In genomic region chr17:26064916-26065315, GRCm38 (mm10) we compare ENCODE assay signal across 12 mouse cellular contexts. TPM values are rescaled to one million over a fixed set of nuclear protein-coding genes. Genes with fewer than 3 reads are reported as not detected.
A peak's percentile ranks its signal among the peaks of the same experiment; 100 is the strongest.
DNase-seq lines count a peak whose midpoint lies in the region; ATAC-seq and TF ChIP-seq lines count a peak whose summit lies in the region.
"Had no signal": no experiment of that assay in that cellular context is flagged by ENCODE, and none has a peak within 500 bp of the region (broad histone marks: within the 10 kb centered on the region; RNA-seq: fewer than 3 reads in every experiment).

No protein-coding gene starts in this region.

- DNase-seq in heart, adult 2 months, result no peak
- DNase-seq in heart, postnatal 25 days (ENCODE audit: low spot score), result no peak
- no peak for DNase-seq in layer of hippocampus, adult 2 months (ENCODE audit: low spot score in 2 of 2)
- DNase-seq in layer of hippocampus, adult 9-10 months (ENCODE audit: low spot score), result no peak
- DNase-seq in hindbrain, postnatal 0 days (ENCODE audit: low spot score), result no peak
- no peak for DNase-seq in cerebellum, postnatal 25 days
- DNase-seq in retina, embryonic 14.5 days (ENCODE audit: low spot score), result no peak
- DNase-seq: cerebellum, postnatal 14 days; retina, postnatal 1 day had no signal

- no peak for TF ChIP-seq CTCF in heart, adult 2 months (IDR thresholded peaks at IDR 0.05)
- TF ChIP-seq CTCF in layer of hippocampus, adult 2 months (conservative IDR thresholded peaks at IDR 0.05), result no peak
- no peak for TF ChIP-seq CTCF in hindbrain, postnatal 0 days (IDR thresholded peaks at IDR 0.05; ENCODE audit: low read depth)

- TF ChIP-seq EP300 in heart, adult 2 months (IDR thresholded peaks at IDR 0.05; ENCODE audit: insufficient read depth, low read depth, low read length), result no peak

- no peaks in the 10 kb centered on the region for H3K36me3 ChIP-seq in heart, adult 2 months (ENCODE audit: control insufficient read depth, insufficient read depth, low read length)
- peaks cover 5% of the 10 kb centered on the region; the same call in 1 of the 2 replicates for H3K36me3 ChIP-seq in hindbrain, postnatal 0 days (ENCODE audit: insufficient read depth, low read length)
- H3K36me3 ChIP-seq in neural tube, embryonic 15.5 days, result peaks cover 16% of the 10 kb centered on the region

- no peaks in the 10 kb centered on the region for H3K27me3 ChIP-seq in heart, adult 2 months (ENCODE audit: control insufficient read depth, insufficient read depth, low read length)
- no peaks in the 10 kb centered on the region for H3K27me3 ChIP-seq in hindbrain, postnatal 0 days (ENCODE audit: insufficient read depth, low read length)
- H3K27me3 ChIP-seq in neural tube, embryonic 15.5 days (replicated peaks), result no peaks in the 10 kb centered on the region

- WGBS in heart, adult 2 months, result 27% methylated on average over 6 of the region's 6 CpGs
- WGBS in hindbrain, postnatal 0 days, result 54% methylated on average over 6 of the region's 6 CpGs
- 69% methylated on average over 6 of the region's 6 CpGs for WGBS in neural tube, embryonic 15.5 days

- peak overlapping the region; percentile 17; the same call in 1 of the 2 replicates for H3K27ac ChIP-seq in heart, adult 2 months
- H3K27ac ChIP-seq in layer of hippocampus, adult 2 months, result peak overlapping the region; percentile 32; the same call in 1 of the 2 replicates
- H3K27ac ChIP-seq in hindbrain, postnatal 0 days, result no peak overlapping the region
- H3K27ac ChIP-seq in neural tube, embryonic 15.5 days (replicated peaks), result no peak overlapping the region
- H3K27ac ChIP-seq: liver, embryonic 14.5 days; macrophage had no signal

- no peak for ATAC-seq in hindbrain, postnatal 0 days
- ATAC-seq in neural tube, embryonic 15.5 days (ENCODE audit: low FRiP score), result no peak

- H3K4me1 ChIP-seq in heart, adult 2 months (ENCODE audit: control insufficient read depth, insufficient read depth, low read length), result peaks cover 13% of the 10 kb centered on the region
- peaks cover 36% of the 10 kb centered on the region for H3K4me1 ChIP-seq in hindbrain, postnatal 0 days (ENCODE audit: insufficient read depth, low read length)
- peaks cover 74% of the 10 kb centered on the region for H3K4me1 ChIP-seq in neural tube, embryonic 15.5 days

- no peak overlapping the region for H3K9ac ChIP-seq in heart, adult 2 months (ENCODE audit: low read depth, low read length)
- no peak overlapping the region for H3K9ac ChIP-seq in hindbrain, postnatal 0 days (replicated peaks; ENCODE audit: low read length)
- H3K9ac ChIP-seq in neural tube, embryonic 15.5 days (replicated peaks), result peak overlapping the region; percentile 26; the same call in 1 of the 2 replicates
- H3K9ac ChIP-seq: liver, embryonic 14.5 days had no signal

- H3K9me3 ChIP-seq in hindbrain, postnatal 0 days (ENCODE audit: low read length), result no peaks in the 10 kb centered on the region
- H3K9me3 ChIP-seq in neural tube, embryonic 15.5 days (replicated peaks), result no peaks in the 10 kb centered on the region

- peaks cover 4% of the 10 kb centered on the region for H3K79me2 ChIP-seq in heart, adult 2 months (replicated peaks; ENCODE audit: control insufficient read depth, insufficient read depth, low read length)

- TF ChIP-seq POLR2A in heart, adult 2 months (IDR thresholded peaks at IDR 0.05; ENCODE audit: insufficient read depth, low read depth, low read length), result no peak

- peak overlapping the region; percentile 21; the same call in 1 of the 2 replicates for H3K4me2 ChIP-seq in hindbrain, postnatal 0 days (ENCODE audit: low read depth, low read length)
- H3K4me2 ChIP-seq in neural tube, embryonic 15.5 days, result peak overlapping the region; percentile 40

- intact Hi-C loops in heart, adult 2 months (cut with DNase I), result no loop called here
- intact Hi-C loops in heart, postnatal 25 days (cut with DNase I), result no loop called here

- H3K4me3 ChIP-seq in heart, adult 2 months, result no peak overlapping the region
- H3K4me3 ChIP-seq in layer of hippocampus, adult 2 months, result peak overlapping the region; percentile 32
- no peak overlapping the region for H3K4me3 ChIP-seq in hindbrain, postnatal 0 days (ENCODE audit: low read length)
- peak overlapping the region; percentile 15 for H3K4me3 ChIP-seq in neural tube, embryonic 15.5 days (replicated peaks)

RNA-seq across cellular contexts. Expression of gene Rab11fip3, which starts 4.4 kb away (rescaled TPM):
- total RNA-seq in heart, adult 2 months (2021), result 10 to 100 TPM; 29.7 to 30.5 TPM
- 29.3 and 33.1 TPM in 2 replicates for polyA plus RNA-seq in heart, adult 2 months (2012; rRNA removed)
- 10 to 100 TPM; 28.0 to 30.2 TPM for total RNA-seq in heart, postnatal 25 days (2021)
- 100 to 1,000 TPM; 108 to 115 TPM for total RNA-seq in layer of hippocampus, adult 2 months (2021)
- 34.7 and 41.9 TPM in 2 replicates for total RNA-seq in hindbrain, postnatal 0 days (2014; rRNA removed)
- 16.6 and 17.9 TPM in 2 replicates for polyA plus RNA-seq in hindbrain, postnatal 0 days (2015; fragmentation: Nextera tagmentation; extraction: Ambion mirVana)
- polyA plus RNA-seq in neural tube, embryonic 15.5 days (2015; fragmentation: Nextera tagmentation; extraction: Ambion mirVana), result 21.6 and 27.0 TPM in 2 replicates

RNA-seq across cellular contexts. Expression of gene Decr2, which starts 25.2 kb away (rescaled TPM):
- 1 to 10 TPM; 9.2 to 9.5 TPM for total RNA-seq in heart, adult 2 months (2021)
- polyA plus RNA-seq in heart, adult 2 months (2012; rRNA removed), result 13.9 and 23.3 TPM in 2 replicates
- 10 to 100 TPM; 11.0 to 11.7 TPM for total RNA-seq in heart, postnatal 25 days (2021)
- 10 to 100 TPM; 26.7 to 28.9 TPM for total RNA-seq in layer of hippocampus, adult 2 months (2021)
- total RNA-seq in hindbrain, postnatal 0 days (2014; rRNA removed), result 35.6 and 40.6 TPM in 2 replicates
- polyA plus RNA-seq in hindbrain, postnatal 0 days (2015; fragmentation: Nextera tagmentation; extraction: Ambion mirVana), result 41.1 and 44.7 TPM in 2 replicates
- 42.8 and 42.9 TPM in 2 replicates for polyA plus RNA-seq in neural tube, embryonic 15.5 days (2015; fragmentation: Nextera tagmentation; extraction: Ambion mirVana)

RNA-seq across cellular contexts. Expression of gene Nme4, which starts 30.5 kb away (rescaled TPM):
- total RNA-seq in heart, adult 2 months (2021), result 1 to 10 TPM; 3.7 to 4.4 TPM
- polyA plus RNA-seq in heart, adult 2 months (2012; rRNA removed), result 13.8 and 21.4 TPM in 2 replicates
- 1 to 10 TPM; 3.2 to 3.6 TPM for total RNA-seq in heart, postnatal 25 days (2021)
- 1 to 10 TPM; 5.7 to 6.7 TPM for total RNA-seq in layer of hippocampus, adult 2 months (2021)
- total RNA-seq in hindbrain, postnatal 0 days (2014; rRNA removed), result 20.1 and 23.3 TPM in 2 replicates
- 16.0 and 18.3 TPM in 2 replicates for polyA plus RNA-seq in hindbrain, postnatal 0 days (2015; fragmentation: Nextera tagmentation; extraction: Ambion mirVana)
- 20.3 and 37.4 TPM in 2 replicates for polyA plus RNA-seq in neural tube, embryonic 15.5 days (2015; fragmentation: Nextera tagmentation; extraction: Ambion mirVana)

RNA-seq across cellular contexts. Expression of gene Tmem8, which starts 48.2 kb away (rescaled TPM):
- 1 to 10 TPM; 3.8 to 5.3 TPM for total RNA-seq in heart, adult 2 months (2021)
- polyA plus RNA-seq in heart, adult 2 months (2012; rRNA removed), result 10.5 and 11.6 TPM in 2 replicates
- 1 to 10 TPM; 2.5 to 3.1 TPM for total RNA-seq in heart, postnatal 25 days (2021)
- 10 to 100 TPM; 14.1 to 14.2 TPM for total RNA-seq in layer of hippocampus, adult 2 months (2021)
- total RNA-seq in hindbrain, postnatal 0 days (2014; rRNA removed), result 10.4 and 11.8 TPM in 2 replicates
- 3.8 and 4.0 TPM in 2 replicates for polyA plus RNA-seq in hindbrain, postnatal 0 days (2015; fragmentation: Nextera tagmentation; extraction: Ambion mirVana)
- polyA plus RNA-seq in neural tube, embryonic 15.5 days (2015; fragmentation: Nextera tagmentation; extraction: Ambion mirVana), result 4.3 and 5.9 TPM in 2 replicates

RNA-seq across cellular contexts. Expression of gene Mrpl28, which starts 58.4 kb away (rescaled TPM):
- total RNA-seq in heart, adult 2 months (2021), result 100 to 1,000 TPM; 131 to 154 TPM
- polyA plus RNA-seq in heart, adult 2 months (2012; rRNA removed), result 131 and 156 TPM in 2 replicates
- total RNA-seq in heart, postnatal 25 days (2021), result 100 to 1,000 TPM; 130 to 133 TPM
- total RNA-seq in layer of hippocampus, adult 2 months (2021), result 10 to 100 TPM; 59.7 to 63.9 TPM
- 107 and 138 TPM in 2 replicates for total RNA-seq in hindbrain, postnatal 0 days (2014; rRNA removed)
- polyA plus RNA-seq in hindbrain, postnatal 0 days (2015; fragmentation: Nextera tagmentation; extraction: Ambion mirVana), result 189 and 194 TPM in 2 replicates
- polyA plus RNA-seq in neural tube, embryonic 15.5 days (2015; fragmentation: Nextera tagmentation; extraction: Ambion mirVana), result 186 and 187 TPM in 2 replicates

Comparison
In these comparisons a context has a peak if more than half of its experiments do, and no peak if none do; other contexts are left out.
1. H3K27ac ChIP-seq: peak in heart, adult 2 months (single experiment) and layer of hippocampus, adult 2 months (single experiment); none in hindbrain, postnatal 0 days (single experiment) and neural tube, embryonic 15.5 days (single experiment).
2. H3K4me3 ChIP-seq: peak in layer of hippocampus, adult 2 months (single experiment) and neural tube, embryonic 15.5 days (single experiment); none in heart, adult 2 months (single experiment) and hindbrain, postnatal 0 days (single experiment).